Mouse (Mus musculus) heart, embryonic 10.5 days (tissue): Measurements from ENCODE around the gene Olfr348. TPM values are rescaled to one million over a fixed set of nuclear protein-coding genes. Genes with fewer than 3 reads are reported as not detected.

ENCODE experiments used
- DNase-seq: peaks from one replicate; pipeline ENCODE4 v3.0.0-alpha.2; 2017; ENCODE audit warnings: low spot score
- H3K27ac ChIP-seq: fragments of 300-500 bp; sonication (generic); 2 replicates; pipeline ENCODE4 v1.5.1; 2016; ENCODE audit warnings: mild to moderate bottlenecking
- H3K27me3 ChIP-seq: fragments of 300-500 bp; sonication (generic); 2 replicates; pipeline ENCODE4 v1.6.1; 2016; ENCODE audit warnings: mild to moderate bottlenecking; ENCODE audit not compliant: poor library complexity, insufficient read depth, severe bottlenecking
- H3K36me3 ChIP-seq: fragments of 300-500 bp; sonication (generic); 2 replicates; pipeline ENCODE4 v1.6.1; 2016; ENCODE audit warnings: mild to moderate bottlenecking, moderate library complexity
- H3K4me1 ChIP-seq: fragments of 300-500 bp; sonication (generic); 2 replicates; pipeline ENCODE4 v1.6.1; 2016; ENCODE audit warnings: mild to moderate bottlenecking
- H3K4me3 ChIP-seq: fragments of 300-500 bp; sonication (generic); 2 replicates; pipeline ENCODE4 v1.5.1; 2016; ENCODE audit warnings: mild to moderate bottlenecking, moderate library complexity
- H3K9me3 ChIP-seq: fragments of 300-500 bp; sonication (generic); 2 replicates; pipeline ENCODE4 v1.6.1; 2016; ENCODE audit warnings: mild to moderate bottlenecking, moderate library complexity
- WGBS: fragments of 180-500 bp; shearing (Covaris S2); methylation state at CpG from one replicate; pipeline ENCODE4 v1.1.7; 2016; 5-methylcytosine and 5-hydroxymethylcytosine counted together
- polyA plus RNA-seq: library from polyadenylated mRNA; unstranded; fragments of >200 nt; fragmentation: Nextera tagmentation; extraction: Ambion mirVana; gene quantifications from 2 replicates; pipeline ENCODE4 v1.2.1, GENCODE M21; 2016

Olfr348 gene
- polyA plus RNA-seq, result not detected in 2 replicates

GRCm38 (mm10) chr2:36783976-36784375 is at the start of gene Olfr348:
Gene Olfr348 (plus strand): TSS chr2:36784276.
- H3K9me3 ChIP-seq, result peaks cover 1% of the 10 kb centered on the region; the same call in 1 of the 2 replicates
- no peaks in the 10 kb centered on the region for H3K4me1 ChIP-seq
- no peaks in the 10 kb centered on the region for H3K36me3 ChIP-seq
- WGBS, result 62% methylated on average over 2 of the region's 2 CpGs
- H3K27ac ChIP-seq, result no peak within 1 kb of the TSS
- no peaks in the 10 kb centered on the region for H3K27me3 ChIP-seq
- no peak within 1 kb of the TSS for H3K4me3 ChIP-seq
- no peak for DNase-seq

GRCm38 (mm10) chr2:36736226-36736625 is 47.9 kb upstream of the Olfr348 start:
- Histone ChIP-seq H3K36me3 (no peaks in the 10 kb centered on the region), H3K27ac (no peak overlapping the region), H3K9me3 (no peaks in the 10 kb centered on the region), H3K4me1 (no peaks in the 10 kb centered on the region), H3K4me3 (no peak overlapping the region), H3K27me3 (no peaks in the 10 kb centered on the region)
- no peak for DNase-seq
- WGBS, result 54% methylated on average over 3 of the region's 3 CpGs

GRCm38 (mm10) chr2:36790238-36790637 is 6.2 kb downstream of the Olfr348 start, which contains the start of gene Olfr50:
Gene Olfr50 (plus strand): TSS chr2:36790538.
- Histone ChIP-seq H3K4me1 (no peaks in the 10 kb centered on the region), H3K27ac (no peak within 1 kb of the TSS), H3K9me3 (peaks cover 8% of the 10 kb centered on the region; the same call in 1 of the 2 replicates), H3K27me3 (no peaks in the 10 kb centered on the region), H3K4me3 (no peak within 1 kb of the TSS), H3K36me3 (no peaks in the 10 kb centered on the region)
- WGBS, result 82% methylated on average over 2 of the region's 2 CpGs
- no peak for DNase-seq

GRCm38 (mm10) chr2:36816932-36817331 is 32.9 kb downstream of the Olfr348 start, which contains the start of gene Olfr3:
Gene Olfr3 (minus strand): TSS chr2:36817032.
- H3K4me3 ChIP-seq, result no peak within 1 kb of the TSS
- no peak within 1 kb of the TSS for H3K27ac ChIP-seq
- no peak for DNase-seq
- H3K27me3 ChIP-seq, result no peaks in the 10 kb centered on the region
- no peaks in the 10 kb centered on the region for H3K4me1 ChIP-seq
- peaks cover 10% of the 10 kb centered on the region; the same call in 1 of the 2 replicates for H3K9me3 ChIP-seq
- WGBS, result 78% methylated on average over 1 of the region's 1 CpGs
- no peaks in the 10 kb centered on the region for H3K36me3 ChIP-seq

Other genes with a start within 250 kb of the Olfr348 start
- gene Olfr344, start 217.6 kb upstream of the Olfr348 start, polyA plus RNA-seq, result not detected in 2 replicates
- gene Olfr345, start 144.2 kb upstream of the Olfr348 start, polyA plus RNA-seq, result not detected in 2 replicates
- gene Olfr346, start 98.5 kb upstream of the Olfr348 start, polyA plus RNA-seq, result not detected in 2 replicates
- not detected in 2 replicates for gene Olfr347, start 52.4 kb upstream of the Olfr348 start, polyA plus RNA-seq
- gene Olfr50, start 6.3 kb downstream of the Olfr348 start, polyA plus RNA-seq, result not detected in 2 replicates
- not detected in 2 replicates for gene Olfr3, start 32.8 kb downstream of the Olfr348 start, polyA plus RNA-seq
- gene Olfr350, start 62.0 kb downstream of the Olfr348 start, polyA plus RNA-seq, result not detected in 2 replicates
- gene Olfr351, start 78.4 kb downstream of the Olfr348 start, polyA plus RNA-seq, result not detected in 2 replicates
- gene Olfr352, start 84.2 kb downstream of the Olfr348 start, polyA plus RNA-seq, result not detected in 2 replicates
- gene Olfr353, start 108.7 kb downstream of the Olfr348 start, polyA plus RNA-seq, result not detected in 2 replicates
- gene Olfr354, start 121.4 kb downstream of the Olfr348 start, polyA plus RNA-seq, result not detected in 2 replicates
- gene Olfr355, start 144.6 kb downstream of the Olfr348 start, polyA plus RNA-seq, result not detected in 2 replicates
- gene Olfr356, start 152.8 kb downstream of the Olfr348 start, polyA plus RNA-seq, result not detected in 2 replicates
- gene Olfr357, start 209.6 kb downstream of the Olfr348 start, polyA plus RNA-seq, result not detected in 2 replicates
- gene Olfr358, start 225.1 kb downstream of the Olfr348 start, polyA plus RNA-seq, result not detected in 2 replicates